Mouse (Mus musculus) stomach, embryonic 16.5 days (tissue): Measurements from ENCODE around the gene Wfdc3. TPM values are rescaled to one million over a fixed set of nuclear protein-coding genes. Genes with fewer than 3 reads are reported as not detected.

Source experiments
- ATAC-seq: fragments of 200-750 bp; cut with Nextera tagmentation; 2 replicates; pipeline ENCODE4 v1.8.0; 2017; ENCODE audit warnings: moderate number of reproducible peaks, moderate TSS enrichment; ENCODE audit not compliant: insufficient read depth, low FRiP score
- H3K27ac ChIP-seq: fragments of 300-500 bp; sonication (generic); 2 replicates; pipeline ENCODE4 v1.5.1; 2014; ENCODE audit warnings: low read length
- H3K27me3 ChIP-seq: fragments of 300-500 bp; sonication (generic); 2 replicates; pipeline ENCODE4 v1.6.1; 2014; ENCODE audit warnings: low read length, control low read depth, mixed read lengths; ENCODE audit not compliant: control insufficient read depth, insufficient read depth
- H3K36me3 ChIP-seq: fragments of 300-500 bp; sonication (generic); 2 replicates; pipeline ENCODE4 v1.6.1; 2014; ENCODE audit warnings: low read length; ENCODE audit not compliant: control insufficient read depth, insufficient read depth
- H3K4me1 ChIP-seq: fragments of 300-500 bp; sonication (generic); 2 replicates; pipeline ENCODE4 v1.6.1; 2014; ENCODE audit warnings: low read length, control low read depth, mixed read lengths; ENCODE audit not compliant: control insufficient read depth, insufficient read depth
- H3K4me2 ChIP-seq: fragments of 300-500 bp; sonication (generic); 2 replicates; pipeline ENCODE4 v1.6.1; 2014; ENCODE audit warnings: low read depth, low read length, mixed read lengths
- H3K4me3 ChIP-seq: fragments of 300-500 bp; sonication (generic); replicated peaks from 2 replicates; pipeline ENCODE4 v1.5.1; 2014; ENCODE audit warnings: mild to moderate bottlenecking, low read length
- H3K9ac ChIP-seq: fragments of 300-500 bp; sonication (generic); 2 replicates; pipeline ENCODE4 v1.6.1; 2014; ENCODE audit warnings: low read length
- H3K9me3 ChIP-seq: fragments of 300-500 bp; sonication (generic); replicated peaks from 2 replicates; pipeline ENCODE4 v1.6.1; 2016; ENCODE audit warnings: low read length, control low read depth; ENCODE audit not compliant: control insufficient read depth
- WGBS: fragments of 180-500 bp; shearing (Covaris S2); extraction: QIAGEN DNeasy Blood & Tissue Kit; methylation state at CpG from one replicate; pipeline ENCODE4 v1.1.7; 2014; 5-methylcytosine and 5-hydroxymethylcytosine counted together
- polyA plus RNA-seq: library from polyadenylated mRNA; unstranded; fragments of >200 nt; fragmentation: Nextera tagmentation; extraction: Ambion mirVana; gene quantifications from 2 replicates; pipeline ENCODE4 v1.2.1, GENCODE M21; 2015

Wfdc3 gene
- polyA plus RNA-seq, 1 experiment from 2014 or later, result 1.3 TPM

DNA sequence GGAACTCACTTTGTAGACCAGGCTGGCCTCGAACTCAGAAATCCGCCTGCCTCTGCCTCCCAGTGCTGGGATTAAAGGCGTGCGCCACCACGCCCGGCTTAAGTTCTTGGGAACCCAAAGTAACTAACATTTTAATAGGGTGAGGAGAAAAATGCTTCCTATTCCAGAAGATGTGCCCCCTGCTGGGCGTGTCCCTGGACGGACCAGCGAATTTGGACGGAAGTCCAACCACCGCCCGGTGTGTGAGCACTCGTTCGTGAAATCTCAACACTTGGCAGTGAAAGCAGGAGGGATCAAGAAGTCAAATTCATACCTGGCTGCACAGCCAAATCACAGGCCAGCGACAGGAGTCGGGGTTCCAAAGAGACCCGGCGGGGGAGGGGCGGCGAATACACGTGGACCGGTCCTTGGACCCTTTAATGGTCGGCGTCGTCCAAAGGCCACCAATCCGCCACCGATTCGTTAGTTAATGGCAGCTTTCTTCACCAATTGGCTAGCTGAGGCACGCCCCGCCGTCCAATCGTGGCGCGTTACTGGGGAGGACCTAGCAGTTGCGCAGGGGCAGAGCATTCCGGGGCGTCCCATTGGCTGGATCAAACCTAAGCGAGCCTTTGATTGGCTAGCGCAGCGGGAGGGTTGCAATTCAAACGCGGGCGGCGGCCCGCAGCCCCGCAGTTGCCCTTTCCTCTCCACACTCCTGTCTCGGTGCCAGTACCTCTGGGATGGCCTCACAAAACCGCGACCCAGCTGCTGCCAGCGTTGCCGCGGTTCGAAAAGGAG lies 23.7 kb upstream of the Wfdc3 start, which contains the start of gene Ube2c:
Ube2c (plus strand) TSS at position 641 of the 780 bp plus-strand sequence.
- peak; percentile 98 for ATAC-seq
- 2% methylated on average over 53 of the region's 53 CpGs for WGBS
- H3K9ac ChIP-seq, result peak within 1 kb of the TSS; percentile 88
- H3K9me3 ChIP-seq, result no peaks in the 10 kb centered on the region
- H3K4me2 ChIP-seq, result peak within 1 kb of the TSS; percentile 79
- peak within 1 kb of the TSS; percentile 98 for H3K4me3 ChIP-seq
- H3K27ac ChIP-seq, result peak within 1 kb of the TSS; percentile 79
- no peaks in the 10 kb centered on the region for H3K27me3 ChIP-seq
- peaks cover 30% of the 10 kb centered on the region for H3K4me1 ChIP-seq
- peaks cover 12% of the 10 kb centered on the region for H3K36me3 ChIP-seq

DNA sequence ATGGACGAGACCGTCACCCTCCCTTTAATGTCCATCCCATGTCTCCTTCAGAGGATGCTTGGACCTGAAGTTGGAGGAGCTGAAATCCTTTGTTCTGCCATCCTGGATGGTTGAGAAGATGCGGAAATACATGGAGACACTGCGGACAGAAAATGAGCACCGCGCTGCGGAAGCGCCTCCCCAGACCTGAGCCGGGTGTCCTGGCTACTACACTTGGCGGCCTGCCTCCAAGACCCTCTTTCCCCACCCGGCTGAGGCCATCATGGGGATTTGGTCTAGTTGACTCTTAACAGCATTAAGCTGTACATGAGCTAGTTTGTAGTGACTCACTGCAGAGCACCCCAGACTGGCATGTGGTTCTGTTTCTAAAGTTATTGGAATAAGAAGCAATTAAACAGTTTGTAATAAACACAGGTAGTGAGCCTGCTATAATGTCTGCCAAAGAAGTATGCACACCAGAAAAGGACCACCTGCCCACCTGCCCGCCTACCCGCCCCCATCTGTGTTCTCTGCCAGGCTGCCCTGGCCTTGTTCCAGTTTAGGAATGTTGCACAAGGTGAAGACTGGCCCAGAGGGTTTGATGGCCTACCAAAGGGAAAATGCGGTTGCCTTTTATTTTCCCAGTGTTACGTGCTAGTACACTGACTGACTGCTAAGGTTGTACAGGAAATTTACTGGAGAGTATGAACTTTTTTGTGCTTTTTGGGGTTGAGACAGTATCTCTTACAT lies 22.2 kb upstream of the Wfdc3 start:
- H3K9ac ChIP-seq, result no peak overlapping the region
- ATAC-seq, result no peak
- H3K4me3 ChIP-seq, result no peak overlapping the region
- no peak overlapping the region for H3K4me2 ChIP-seq
- peaks cover 23% of the 10 kb centered on the region for H3K4me1 ChIP-seq
- peaks cover 9% of the 10 kb centered on the region for H3K36me3 ChIP-seq
- H3K27ac ChIP-seq, result no peak overlapping the region
- WGBS, result 89% methylated on average over 15 of the region's 15 CpGs
- H3K9me3 ChIP-seq, result no peaks in the 10 kb centered on the region
- no peaks in the 10 kb centered on the region for H3K27me3 ChIP-seq

DNA sequence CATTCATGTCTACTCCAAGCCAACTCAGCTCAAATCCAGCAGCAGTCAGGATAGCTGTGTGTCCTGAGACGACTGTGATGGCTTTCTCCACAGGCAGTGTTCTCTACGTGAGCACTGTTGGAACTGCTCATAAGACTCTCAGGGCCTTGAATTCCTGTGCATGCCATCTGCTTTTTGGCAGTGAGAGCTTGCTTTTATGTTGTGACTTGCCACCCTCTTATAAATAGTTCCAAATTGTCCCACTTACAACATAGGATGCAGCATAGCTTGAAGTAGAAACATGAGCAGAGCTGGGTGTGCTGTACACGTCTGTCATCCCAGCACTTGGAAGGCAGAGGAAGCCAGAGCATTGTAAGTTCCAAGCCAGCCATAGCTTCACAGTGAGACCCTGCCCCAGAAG lies 20.1 kb upstream of the Wfdc3 start:
- Histone ChIP-seq H3K27ac (no peak overlapping the region), H3K9ac (no peak overlapping the region), H3K9me3 (no peaks in the 10 kb centered on the region), H3K27me3 (no peaks in the 10 kb centered on the region), H3K36me3 (peaks cover 14% of the 10 kb centered on the region), H3K4me3 (no peak overlapping the region), H3K4me2 (no peak overlapping the region), H3K4me1 (peaks cover 9% of the 10 kb centered on the region)
- WGBS, result 73% methylated on average over 3 of the region's 3 CpGs
- no peak for ATAC-seq

DNA sequence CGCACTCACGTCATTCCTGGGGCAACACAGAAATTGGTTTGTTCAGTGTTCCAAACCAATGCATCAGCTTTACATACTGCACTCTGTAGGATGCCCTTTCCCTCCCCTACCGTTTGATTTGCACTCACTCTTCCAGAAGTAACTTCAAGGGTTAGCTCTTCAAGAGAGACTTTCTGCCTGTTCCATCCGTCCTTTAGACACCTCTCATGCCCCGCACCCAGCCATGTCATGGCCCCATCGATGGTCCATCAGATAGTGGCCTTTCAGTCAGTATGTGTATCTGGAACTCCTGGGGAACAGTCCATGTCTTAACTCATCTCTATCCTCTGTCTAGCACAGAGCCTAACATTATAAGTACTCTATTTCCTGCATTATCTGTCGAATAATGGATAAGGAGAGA lies 16.9 kb upstream of the Wfdc3 start:
- ATAC-seq, result no peak
- Histone ChIP-seq H3K4me2 (no peak overlapping the region), H3K9ac (no peak overlapping the region), H3K9me3 (no peaks in the 10 kb centered on the region), H3K27ac (no peak overlapping the region), H3K36me3 (peaks cover 33% of the 10 kb centered on the region), H3K4me3 (no peak overlapping the region), H3K4me1 (no peaks in the 10 kb centered on the region), H3K27me3 (no peaks in the 10 kb centered on the region)
- 87% methylated on average over 7 of the region's 7 CpGs for WGBS

DNA sequence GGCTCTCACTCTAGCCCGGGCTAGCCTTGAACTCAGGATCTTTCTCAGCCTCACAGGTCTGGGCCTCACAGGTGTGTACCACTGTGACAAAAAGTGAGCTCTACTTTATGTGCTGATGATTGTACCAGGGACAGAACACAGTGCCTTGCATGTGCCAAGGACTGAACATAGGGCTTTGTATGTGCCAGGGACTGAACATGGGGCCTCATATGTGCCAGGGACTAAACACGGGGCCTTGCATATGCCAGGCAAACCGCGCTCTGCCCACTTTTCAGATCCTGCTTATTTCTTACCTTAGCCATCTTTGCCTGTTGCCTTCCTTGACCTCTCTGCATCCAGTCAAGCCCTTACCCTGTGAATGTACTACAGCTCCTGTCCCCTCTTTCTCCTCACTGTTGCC lies 16.2 kb upstream of the Wfdc3 start:
- no peak for ATAC-seq
- Histone ChIP-seq H3K4me2 (no peak overlapping the region), H3K9ac (no peak overlapping the region), H3K27ac (no peak overlapping the region), H3K4me1 (no peaks in the 10 kb centered on the region), H3K9me3 (no peaks in the 10 kb centered on the region), H3K36me3 (peaks cover 33% of the 10 kb centered on the region), H3K4me3 (no peak overlapping the region), H3K27me3 (no peaks in the 10 kb centered on the region)
- 95% methylated on average over 4 of the region's 4 CpGs for WGBS

DNA sequence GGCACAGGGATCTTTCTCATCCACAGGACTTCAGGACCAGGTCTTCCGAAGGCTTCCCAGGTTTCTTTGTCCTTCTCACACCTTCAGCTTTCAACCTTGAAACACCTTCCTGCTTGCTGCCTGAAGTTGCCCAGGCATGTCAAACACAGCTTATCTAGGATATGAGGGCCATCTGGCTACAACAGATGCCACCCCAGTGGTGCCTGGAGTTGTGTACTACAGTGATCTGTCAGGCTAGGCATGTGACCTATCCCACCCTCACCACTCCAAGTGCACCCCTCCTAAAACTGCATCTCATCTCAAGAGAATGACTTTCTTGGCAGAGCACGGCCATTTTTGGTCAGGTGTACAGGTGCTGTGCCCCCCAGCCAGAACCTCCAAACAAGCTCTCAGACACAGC lies 15.8 kb upstream of the Wfdc3 start:
- no peaks in the 10 kb centered on the region for H3K9me3 ChIP-seq
- H3K27me3 ChIP-seq, result no peaks in the 10 kb centered on the region
- ATAC-seq, result peak; percentile 70; the same call in 1 of the 2 replicates
- H3K4me3 ChIP-seq, result no peak overlapping the region
- peaks cover 33% of the 10 kb centered on the region for H3K36me3 ChIP-seq
- H3K27ac ChIP-seq, result no peak overlapping the region
- 92% methylated on average over 2 of the region's 2 CpGs for WGBS
- H3K4me2 ChIP-seq, result no peak overlapping the region
- H3K9ac ChIP-seq, result no peak overlapping the region
- no peaks in the 10 kb centered on the region for H3K4me1 ChIP-seq

DNA sequence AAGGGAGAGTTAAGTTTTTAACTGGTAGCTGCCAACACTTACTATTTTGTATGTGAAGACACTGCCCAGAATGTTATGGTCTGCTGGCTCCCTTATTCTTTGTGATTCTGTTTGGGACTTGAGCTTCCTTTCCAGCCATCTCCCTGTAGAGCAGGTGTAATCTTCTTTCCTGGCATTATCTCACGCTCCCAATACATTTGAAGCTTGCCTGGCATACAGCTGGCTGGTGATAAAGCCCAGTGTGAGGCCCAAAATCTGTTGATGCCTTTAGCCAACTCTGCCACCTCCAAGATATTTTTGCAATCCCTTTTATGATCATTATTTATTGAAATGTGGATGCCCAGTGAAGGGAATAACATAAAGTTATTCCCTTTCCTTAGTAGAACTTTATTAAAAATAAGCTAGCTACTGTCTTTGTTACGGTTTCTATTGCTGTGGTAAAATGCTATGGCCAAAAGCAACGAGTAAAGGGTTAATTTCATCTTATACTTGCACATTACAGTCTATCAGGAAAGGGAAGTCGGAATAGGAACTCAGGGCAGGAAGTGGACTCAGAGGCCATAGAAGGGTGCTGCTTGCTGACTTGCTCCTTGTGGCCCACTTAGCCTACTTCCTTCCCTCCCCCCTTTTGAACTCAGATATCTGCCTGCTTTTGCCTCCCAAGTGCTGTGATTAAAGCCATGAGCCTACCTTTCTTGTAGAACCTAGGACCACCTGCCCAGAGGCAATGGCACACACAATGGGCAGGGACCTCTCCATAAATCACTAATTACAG lies 14.5 kb upstream of the Wfdc3 start:
- ATAC-seq, result no peak
- no peaks in the 10 kb centered on the region for H3K4me1 ChIP-seq
- H3K36me3 ChIP-seq, result peaks cover 39% of the 10 kb centered on the region
- H3K9me3 ChIP-seq, result no peaks in the 10 kb centered on the region
- H3K4me2 ChIP-seq, result no peak overlapping the region
- H3K27ac ChIP-seq, result peak overlapping the region; percentile 12; the same call in 1 of the 2 replicates
- H3K4me3 ChIP-seq, result no peak overlapping the region
- H3K27me3 ChIP-seq, result no peaks in the 10 kb centered on the region
- 83% methylated on average over 4 of the region's 4 CpGs for WGBS
- no peak overlapping the region for H3K9ac ChIP-seq

DNA sequence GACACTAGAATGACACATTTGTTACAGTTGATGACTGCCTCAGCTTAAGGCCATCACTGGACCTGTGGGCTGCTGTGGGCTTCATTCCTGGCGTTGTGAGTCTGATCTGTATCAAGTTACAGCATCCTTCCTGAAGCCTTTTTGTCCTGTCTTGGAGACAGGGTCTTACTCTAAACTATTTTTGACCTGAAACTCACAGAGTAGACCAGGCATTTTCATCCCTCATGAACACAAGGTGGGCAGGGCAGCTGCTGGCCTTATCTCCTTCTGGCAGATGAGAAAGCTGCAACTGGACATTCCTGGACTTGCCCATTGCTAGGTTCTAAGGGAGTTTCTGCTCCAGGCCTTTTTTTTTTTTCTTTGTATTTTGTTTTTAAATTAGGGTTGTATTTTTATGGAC lies 13.0 kb upstream of the Wfdc3 start:
- H3K9me3 ChIP-seq, result no peaks in the 10 kb centered on the region
- H3K36me3 ChIP-seq, result peaks cover 54% of the 10 kb centered on the region
- no peaks in the 10 kb centered on the region for H3K4me1 ChIP-seq
- 74% methylated on average over 1 of the region's 1 CpGs for WGBS
- H3K4me3 ChIP-seq, result no peak overlapping the region
- no peak overlapping the region for H3K4me2 ChIP-seq
- no peak for ATAC-seq
- no peak overlapping the region for H3K27ac ChIP-seq
- no peaks in the 10 kb centered on the region for H3K27me3 ChIP-seq
- H3K9ac ChIP-seq, result no peak overlapping the region

DNA sequence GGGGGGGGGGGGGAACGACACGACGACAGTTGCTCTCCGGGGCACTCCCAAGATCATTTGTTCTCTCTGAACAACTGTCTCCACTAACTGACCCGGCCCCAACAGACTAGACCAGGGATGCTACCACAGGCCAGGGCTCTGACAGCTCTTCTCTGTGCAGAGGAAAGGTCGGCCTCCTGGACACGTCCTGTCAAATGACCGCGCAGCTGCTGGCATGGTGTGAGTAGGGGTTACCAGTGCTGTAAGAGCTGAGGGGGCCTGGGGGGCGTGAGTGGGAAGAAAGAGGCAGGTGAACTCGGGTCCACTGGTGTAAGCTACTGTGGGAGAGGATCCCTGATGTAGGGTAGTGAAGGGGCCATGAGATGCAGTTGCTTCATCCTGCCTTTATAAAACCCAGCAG lies 12.1 kb upstream of the Wfdc3 start:
- WGBS, result 86% methylated on average over 11 of the region's 11 CpGs
- H3K4me3 ChIP-seq, result no peak overlapping the region
- H3K9me3 ChIP-seq, result no peaks in the 10 kb centered on the region
- no peak overlapping the region for H3K9ac ChIP-seq
- no peak for ATAC-seq
- no peaks in the 10 kb centered on the region for H3K27me3 ChIP-seq
- H3K27ac ChIP-seq, result no peak overlapping the region
- no peak overlapping the region for H3K4me2 ChIP-seq
- H3K36me3 ChIP-seq, result peaks cover 54% of the 10 kb centered on the region
- no peaks in the 10 kb centered on the region for H3K4me1 ChIP-seq
